ENCODE assay signal across 11 mouse cellular contexts in genomic region chr9:31560226-31560556, GRCm38 (mm10).
A peak's percentile ranks its signal among the peaks of the same experiment; 100 is the strongest.
DNase-seq lines count a peak whose midpoint lies in the region; ATAC-seq lines count a peak whose summit lies in the region.
"Had no signal": no experiment of that assay in that cellular context is flagged by ENCODE, and none has a peak within 500 bp of the region (broad histone marks: within the 10 kb centered on the region; RNA-seq: fewer than 3 reads in every experiment).

No protein-coding gene starts in this region.

- no peak overlapping the region for H3K4me3 ChIP-seq in heart, embryonic 15.5 days
- H3K4me3 ChIP-seq in midbrain, embryonic 14.5 days (replicated peaks; ENCODE audit: low read depth, low read length): no peak overlapping the region
- H3K4me3 ChIP-seq in midbrain, embryonic 11.5 days (ENCODE audit: low read depth, low read length): no peak overlapping the region
- H3K4me3 ChIP-seq in forebrain, embryonic 15.5 days: no peak overlapping the region
- H3K4me3 ChIP-seq in neural tube, embryonic 13.5 days: no peak overlapping the region
- H3K4me3 ChIP-seq: myocyte had no signal

- no peak for ATAC-seq in heart, embryonic 15.5 days (replicated peaks; ENCODE audit: insufficient number of reproducible peaks, insufficient read depth, low FRiP score, low read depth)
- ATAC-seq in midbrain, embryonic 14.5 days (ENCODE audit: low FRiP score, low TSS enrichment): no peak
- ATAC-seq in midbrain, embryonic 11.5 days (ENCODE audit: low FRiP score): no peak
- ATAC-seq in forebrain, embryonic 15.5 days (replicated peaks): peak; percentile 41; the same call in 1 of the 2 replicates
- no peak for ATAC-seq in neural tube, embryonic 13.5 days (ENCODE audit: low read depth)
- ATAC-seq in monocyte, adult 5-6 weeks (replicated peaks; ENCODE audit: insufficient number of reproducible peaks, low FRiP score, low TSS enrichment, poor library complexity, severe bottlenecking): no peak

- H3K27me3 ChIP-seq in heart, embryonic 15.5 days: peaks cover 10% of the 10 kb centered on the region; the same call in 1 of the 2 replicates
- H3K27me3 ChIP-seq in midbrain, embryonic 14.5 days (ENCODE audit: control insufficient read depth, insufficient read depth, low read length): no peaks in the 10 kb centered on the region
- H3K27me3 ChIP-seq in midbrain, embryonic 11.5 days (ENCODE audit: control insufficient read depth, insufficient read depth, low read length): no peaks in the 10 kb centered on the region
- H3K27me3 ChIP-seq in forebrain, embryonic 15.5 days: 0 out of 2 replicates have a peak, but pooled peaks cover 5% of the 10 kb centered on the region
- peaks cover 9% of the 10 kb centered on the region; the same call in 1 of the 2 replicates for H3K27me3 ChIP-seq in neural tube, embryonic 13.5 days
- H3K27me3 ChIP-seq: CH12.LX had no signal

- H3K9me3 ChIP-seq in heart, embryonic 15.5 days (replicated peaks): no peaks in the 10 kb centered on the region
- no peaks in the 10 kb centered on the region for H3K9me3 ChIP-seq in midbrain, embryonic 14.5 days (ENCODE audit: control insufficient read depth, low read length)
- H3K9me3 ChIP-seq in midbrain, embryonic 11.5 days (ENCODE audit: control insufficient read depth, low read length): no peaks in the 10 kb centered on the region
- no peaks in the 10 kb centered on the region for H3K9me3 ChIP-seq in forebrain, embryonic 15.5 days
- H3K9me3 ChIP-seq in neural tube, embryonic 13.5 days: no peaks in the 10 kb centered on the region

- 69% methylated on average over 3 of the region's 3 CpGs for WGBS in heart, embryonic 15.5 days
- whole genome bisulfite sequencing in midbrain, embryonic 14.5 days: 87% methylated on average over 3 of the region's 3 CpGs
- WGBS in midbrain, embryonic 11.5 days: 90% methylated on average over 3 of the region's 3 CpGs
- 82% methylated on average over 3 of the region's 3 CpGs for WGBS in forebrain, embryonic 15.5 days
- WGBS in neural tube, embryonic 13.5 days: 84% methylated on average over 3 of the region's 3 CpGs

- 0 out of 2 replicates have a peak, but pooled peaks cover 4% of the 10 kb centered on the region for H3K4me1 ChIP-seq in heart, embryonic 15.5 days (replicated peaks)
- H3K4me1 ChIP-seq in midbrain, embryonic 14.5 days (ENCODE audit: control insufficient read depth, insufficient read depth, low read length): no peaks in the 10 kb centered on the region
- peaks cover 2% of the 10 kb centered on the region; the same call in 1 of the 2 replicates for H3K4me1 ChIP-seq in midbrain, embryonic 11.5 days (ENCODE audit: control insufficient read depth, insufficient read depth, low read length)
- H3K4me1 ChIP-seq in forebrain, embryonic 15.5 days: peaks cover 5% of the 10 kb centered on the region; the same call in 1 of the 2 replicates
- peaks cover 7% of the 10 kb centered on the region; the same call in 1 of the 2 replicates for H3K4me1 ChIP-seq in neural tube, embryonic 13.5 days (replicated peaks)

- H3K27ac ChIP-seq in heart, embryonic 15.5 days: no peak overlapping the region
- H3K27ac ChIP-seq in midbrain, embryonic 14.5 days (replicated peaks; ENCODE audit: low read depth, low read length): no peak overlapping the region
- H3K27ac ChIP-seq in midbrain, embryonic 11.5 days (ENCODE audit: low read depth, low read length): no peak overlapping the region
- no peak overlapping the region for H3K27ac ChIP-seq in forebrain, embryonic 15.5 days (replicated peaks)
- no peak overlapping the region for H3K27ac ChIP-seq in neural tube, embryonic 13.5 days (replicated peaks)
- H3K27ac ChIP-seq: gastrocnemius, adult 2 months; macrophage had no signal

- 0 out of 2 replicates have a peak overlapping the region, but pooled peaks have one; percentile 65 for H3K4me2 ChIP-seq in heart, embryonic 15.5 days
- peak overlapping the region; percentile 57; the same call in 1 of the 2 replicates for H3K4me2 ChIP-seq in midbrain, embryonic 14.5 days (ENCODE audit: low read length)
- H3K4me2 ChIP-seq in midbrain, embryonic 11.5 days: no peak overlapping the region
- peak overlapping the region; percentile 49; the same call in 1 of the 2 replicates for H3K4me2 ChIP-seq in forebrain, embryonic 15.5 days (replicated peaks)
- peak overlapping the region; percentile 59; the same call in 1 of the 2 replicates for H3K4me2 ChIP-seq in neural tube, embryonic 13.5 days

- intact Hi-C loops in heart, postnatal 25 days (cut with DNase I): loop anchor here (5.0 kb wide), 1 partner anchor 597 kb away; no protein-coding TSS in a partner anchor

- no peak overlapping the region for H3K9ac ChIP-seq in heart, embryonic 15.5 days
- H3K9ac ChIP-seq in midbrain, embryonic 14.5 days (replicated peaks; ENCODE audit: low read length): no peak overlapping the region
- H3K9ac ChIP-seq in midbrain, embryonic 11.5 days (ENCODE audit: low read length): no peak overlapping the region
- 0 out of 2 replicates have a peak overlapping the region, but pooled peaks have one; percentile 47 for H3K9ac ChIP-seq in forebrain, embryonic 15.5 days (replicated peaks)
- 0 out of 2 replicates have a peak overlapping the region, but pooled peaks have one; percentile 52 for H3K9ac ChIP-seq in neural tube, embryonic 13.5 days

- no peak for DNase-seq in heart, postnatal 25 days (ENCODE audit: low spot score)
- no peak for DNase-seq in midbrain, embryonic 14.5 days
- no peak for DNase-seq in midbrain, embryonic 11.5 days (ENCODE audit: low spot score, missing footprints)

- H3K36me3 ChIP-seq in heart, embryonic 15.5 days: no peaks in the 10 kb centered on the region
- no peaks in the 10 kb centered on the region for H3K36me3 ChIP-seq in midbrain, embryonic 14.5 days (ENCODE audit: control insufficient read depth, insufficient read depth, low read length)
- H3K36me3 ChIP-seq in midbrain, embryonic 11.5 days (ENCODE audit: control insufficient read depth, insufficient read depth, low read length): no peaks in the 10 kb centered on the region
- H3K36me3 ChIP-seq in forebrain, embryonic 15.5 days: no peaks in the 10 kb centered on the region
- no peaks in the 10 kb centered on the region for H3K36me3 ChIP-seq in neural tube, embryonic 13.5 days

Comparison
In these comparisons a context has a peak if more than half of its experiments do, and no peak if none do; other contexts are left out.
1. H3K9ac ChIP-seq: peak in forebrain, embryonic 15.5 days (single experiment) and neural tube, embryonic 13.5 days (single experiment); none in heart, embryonic 15.5 days (single experiment), midbrain, embryonic 14.5 days (single experiment) and midbrain, embryonic 11.5 days (single experiment).